Mouse (Mus musculus): ENCODE measurements around the gene Filip1l. TPM values are rescaled to one million over a fixed set of nuclear protein-coding genes. Genes with fewer than 3 reads are reported as not detected.

The Filip1l gene
- polyA plus RNA-seq, 1 experiment from 2014 or later, result 9.8 TPM

GRCm38 (mm10) chr16:57453009-57453408 is 100.1 kb downstream of the Filip1l start:
- Histone ChIP-seq H3K4me3 (no peak overlapping the region), H3K9me3 (replicated peaks) (peaks cover 8% of the 10 kb centered on the region), H3K27me3 (no peaks in the 10 kb centered on the region), H3K9ac (no peak overlapping the region), H3K4me2 (replicated peaks) (no peak overlapping the region), H3K36me3 (no peaks in the 10 kb centered on the region), H3K27ac (no peak overlapping the region), H3K4me1 (no peaks in the 10 kb centered on the region)
- no peak for ATAC-seq (ENCODE audit: low FRiP score)
- WGBS, result 88% methylated on average over 7 of the region's 7 CpGs

GRCm38 (mm10) chr16:57454106-57454763 is 101.3 kb downstream of the Filip1l start:
- no peaks in the 10 kb centered on the region for H3K9me3 ChIP-seq (replicated peaks)
- H3K4me2 ChIP-seq (replicated peaks), result no peak overlapping the region
- H3K4me3 ChIP-seq, result no peak overlapping the region
- ATAC-seq (ENCODE audit: low FRiP score), result no peak
- no peaks in the 10 kb centered on the region for H3K27me3 ChIP-seq
- no peak overlapping the region for H3K27ac ChIP-seq
- H3K4me1 ChIP-seq, result no peaks in the 10 kb centered on the region
- no peaks in the 10 kb centered on the region for H3K36me3 ChIP-seq
- 92% methylated on average over 8 of the region's 8 CpGs for WGBS
- H3K9ac ChIP-seq, result no peak overlapping the region

GRCm38 (mm10) chr16:57455573-57455972 is 102.7 kb downstream of the Filip1l start:
- Histone ChIP-seq H3K4me3 (no peak overlapping the region), H3K9me3 (replicated peaks) (no peaks in the 10 kb centered on the region), H3K4me1 (no peaks in the 10 kb centered on the region), H3K4me2 (replicated peaks) (no peak overlapping the region), H3K9ac (no peak overlapping the region), H3K36me3 (no peaks in the 10 kb centered on the region), H3K27me3 (no peaks in the 10 kb centered on the region), H3K27ac (no peak overlapping the region)
- ATAC-seq (ENCODE audit: low FRiP score), result no peak
- WGBS, result 83% methylated on average over 3 of the region's 3 CpGs

- H3K36me3 ChIP-seq, result no peaks in the 10 kb centered on the region
- no peak for ATAC-seq (ENCODE audit: low FRiP score)
- H3K9me3 ChIP-seq (replicated peaks), result no peaks in the 10 kb centered on the region
- no peak overlapping the region for H3K9ac ChIP-seq
- no peak overlapping the region for H3K27ac ChIP-seq
- WGBS, result 72% methylated on average over 2 of the region's 2 CpGs
- no peaks in the 10 kb centered on the region for H3K27me3 ChIP-seq
- no peak overlapping the region for H3K4me3 ChIP-seq
- H3K4me2 ChIP-seq (replicated peaks), result no peak overlapping the region
- no peaks in the 10 kb centered on the region for H3K4me1 ChIP-seq
These were observed 103.1 kb downstream of the Filip1l start for GRCm38 (mm10) chr16:57456003-57456402.

GRCm38 (mm10) chr16:57465386-57465913 is 112.6 kb downstream of the Filip1l start:
- no peak overlapping the region for H3K27ac ChIP-seq
- ATAC-seq (ENCODE audit: low FRiP score), result no peak
- H3K9me3 ChIP-seq (replicated peaks), result no peaks in the 10 kb centered on the region
- no peak overlapping the region for H3K9ac ChIP-seq
- H3K4me3 ChIP-seq, result no peak overlapping the region
- WGBS, result 87% methylated on average over 9 of the region's 9 CpGs
- H3K27me3 ChIP-seq, result no peaks in the 10 kb centered on the region
- no peaks in the 10 kb centered on the region for H3K36me3 ChIP-seq
- H3K4me2 ChIP-seq (replicated peaks), result no peak overlapping the region
- H3K4me1 ChIP-seq, result no peaks in the 10 kb centered on the region

- H3K9ac ChIP-seq, result no peak overlapping the region
- no peaks in the 10 kb centered on the region for H3K27me3 ChIP-seq
- no peak for ATAC-seq (ENCODE audit: low FRiP score)
- no peaks in the 10 kb centered on the region for H3K36me3 ChIP-seq
- no peak overlapping the region for H3K27ac ChIP-seq
- 84% methylated on average over 4 of the region's 4 CpGs for WGBS
- H3K4me1 ChIP-seq, result 0 out of 2 replicates have a peak, but pooled peaks cover 6% of the 10 kb centered on the region
- no peak overlapping the region for H3K4me3 ChIP-seq
- no peaks in the 10 kb centered on the region for H3K9me3 ChIP-seq (replicated peaks)
- no peak overlapping the region for H3K4me2 ChIP-seq (replicated peaks)
These were observed 116.4 kb downstream of the Filip1l start for GRCm38 (mm10) chr16:57469301-57469700.

- WGBS, result 85% methylated on average over 2 of the region's 2 CpGs
- Histone ChIP-seq H3K9ac (no peak overlapping the region), H3K4me1 (0 out of 2 replicates have a peak, but pooled peaks cover 6% of the 10 kb centered on the region), H3K36me3 (no peaks in the 10 kb centered on the region), H3K27ac (no peak overlapping the region), H3K9me3 (replicated peaks) (no peaks in the 10 kb centered on the region), H3K4me2 (replicated peaks) (no peak overlapping the region), H3K4me3 (no peak overlapping the region), H3K27me3 (no peaks in the 10 kb centered on the region)
- no peak for ATAC-seq (ENCODE audit: low FRiP score)
These were observed 117.0 kb downstream of the Filip1l start for GRCm38 (mm10) chr16:57469869-57470268.

GRCm38 (mm10) chr16:57470286-57470830 is 117.5 kb downstream of the Filip1l start:
- H3K4me3 ChIP-seq, result no peak overlapping the region
- H3K27me3 ChIP-seq, result no peaks in the 10 kb centered on the region
- H3K4me1 ChIP-seq, result 0 out of 2 replicates have a peak, but pooled peaks cover 6% of the 10 kb centered on the region
- H3K9ac ChIP-seq, result no peak overlapping the region
- no peak overlapping the region for H3K27ac ChIP-seq
- H3K36me3 ChIP-seq, result no peaks in the 10 kb centered on the region
- H3K9me3 ChIP-seq (replicated peaks), result no peaks in the 10 kb centered on the region
- no peak overlapping the region for H3K4me2 ChIP-seq (replicated peaks)
- 90% methylated on average over 12 of the region's 12 CpGs for WGBS
- no peak for ATAC-seq (ENCODE audit: low FRiP score)

- Histone ChIP-seq H3K27ac (no peak overlapping the region), H3K4me1 (0 out of 2 replicates have a peak, but pooled peaks cover 6% of the 10 kb centered on the region), H3K36me3 (no peaks in the 10 kb centered on the region), H3K9ac (no peak overlapping the region), H3K27me3 (no peaks in the 10 kb centered on the region), H3K9me3 (replicated peaks) (no peaks in the 10 kb centered on the region), H3K4me3 (no peak overlapping the region), H3K4me2 (replicated peaks) (no peak overlapping the region)
- ATAC-seq (ENCODE audit: low FRiP score), result no peak
These were observed 118.2 kb downstream of the Filip1l start for GRCm38 (mm10) chr16:57471071-57471470.

GRCm38 (mm10) chr16:57473415-57474085 is 120.7 kb downstream of the Filip1l start:
- Histone ChIP-seq H3K36me3 (no peaks in the 10 kb centered on the region), H3K4me2 (replicated peaks) (no peak overlapping the region), H3K9me3 (replicated peaks) (no peaks in the 10 kb centered on the region), H3K27me3 (no peaks in the 10 kb centered on the region), H3K4me3 (no peak overlapping the region), H3K9ac (no peak overlapping the region), H3K4me1 (0 out of 2 replicates have a peak, but pooled peaks cover 6% of the 10 kb centered on the region), H3K27ac (no peak overlapping the region)
- no peak for ATAC-seq (ENCODE audit: low FRiP score)
- WGBS, result 44% methylated on average over 10 of the region's 10 CpGs

- Histone ChIP-seq H3K9me3 (replicated peaks) (no peaks in the 10 kb centered on the region), H3K4me2 (replicated peaks) (no peak overlapping the region), H3K27me3 (no peaks in the 10 kb centered on the region), H3K4me3 (no peak overlapping the region), H3K27ac (no peak overlapping the region), H3K36me3 (no peaks in the 10 kb centered on the region), H3K4me1 (0 out of 2 replicates have a peak, but pooled peaks cover 6% of the 10 kb centered on the region), H3K9ac (no peak overlapping the region)
- ATAC-seq (ENCODE audit: low FRiP score), result no peak
- whole genome bisulfite sequencing, result 90% methylated on average over 2 of the region's 2 CpGs
These were observed 125.6 kb downstream of the Filip1l start for GRCm38 (mm10) chr16:57478451-57478850.

- Histone ChIP-seq H3K27me3 (no peaks in the 10 kb centered on the region), H3K9ac (no peak overlapping the region), H3K9me3 (replicated peaks) (no peaks in the 10 kb centered on the region), H3K4me3 (no peak overlapping the region), H3K4me1 (no peaks in the 10 kb centered on the region), H3K27ac (no peak overlapping the region), H3K4me2 (replicated peaks) (no peak overlapping the region), H3K36me3 (no peaks in the 10 kb centered on the region)
- ATAC-seq (ENCODE audit: low FRiP score), result peak; percentile 82
- 78% methylated on average over 5 of the region's 5 CpGs for WGBS
These were observed 126.9 kb downstream of the Filip1l start for GRCm38 (mm10) chr16:57479776-57480175.

Data from hindbrain, embryonic 12.5 days (tissue).